ENCODE assay signal across 16 mouse cellular contexts in genomic region chr4:45469057-45469456, GRCm38 (mm10).
DNase-seq lines count a peak whose midpoint lies in the region; ATAC-seq and TF ChIP-seq lines count a peak whose summit lies in the region.
"Had no signal": no experiment of that assay in that cellular context is flagged by ENCODE, and none has a peak within 500 bp of the region (broad histone marks: within the 10 kb centered on the region; RNA-seq: fewer than 3 reads in every experiment).

No protein-coding gene starts in this region.

- H3K4me3 ChIP-seq in embryonic facial prominence, embryonic 12.5 days, result no peak overlapping the region
- H3K4me3 ChIP-seq in embryonic facial prominence, embryonic 10.5 days, result no peak overlapping the region
- no peak overlapping the region for H3K4me3 ChIP-seq in kidney, embryonic 15.5 days (replicated peaks)
- no peak overlapping the region for H3K4me3 ChIP-seq in heart, postnatal 0 days (ENCODE audit: low read depth, low read length)
- H3K4me3 ChIP-seq: hindbrain, embryonic 13.5 days; layer of hippocampus, adult 2 months had no signal

- H3K9me3 ChIP-seq in embryonic facial prominence, embryonic 12.5 days, result no peaks in the 10 kb centered on the region
- peaks cover 3% of the 10 kb centered on the region; the same call in 1 of the 2 replicates for H3K9me3 ChIP-seq in embryonic facial prominence, embryonic 10.5 days
- H3K9me3 ChIP-seq in kidney, embryonic 15.5 days (replicated peaks), result no peaks in the 10 kb centered on the region
- no peaks in the 10 kb centered on the region for H3K9me3 ChIP-seq in heart, postnatal 0 days (replicated peaks; ENCODE audit: control insufficient read depth, low read length)
- H3K9me3 ChIP-seq: hindbrain, embryonic 13.5 days had no signal

- WGBS in embryonic facial prominence, embryonic 12.5 days, result 59% methylated on average over 6 of the region's 6 CpGs
- WGBS in embryonic facial prominence, embryonic 10.5 days, result 84% methylated on average over 6 of the region's 6 CpGs
- 56% methylated on average over 6 of the region's 6 CpGs for WGBS in kidney, embryonic 15.5 days
- WGBS in heart, postnatal 0 days, result 34% methylated on average over 6 of the region's 6 CpGs

- no peak overlapping the region for H3K9ac ChIP-seq in embryonic facial prominence, embryonic 12.5 days
- no peak overlapping the region for H3K9ac ChIP-seq in kidney, embryonic 15.5 days
- no peak overlapping the region for H3K9ac ChIP-seq in heart, postnatal 0 days (replicated peaks; ENCODE audit: low read depth, low read length)
- H3K9ac ChIP-seq: hindbrain, embryonic 13.5 days had no signal

- H3K4me1 ChIP-seq in embryonic facial prominence, embryonic 12.5 days, result peaks cover 49% of the 10 kb centered on the region
- peaks cover 73% of the 10 kb centered on the region for H3K4me1 ChIP-seq in embryonic facial prominence, embryonic 10.5 days
- peaks cover 62% of the 10 kb centered on the region for H3K4me1 ChIP-seq in kidney, embryonic 15.5 days
- H3K4me1 ChIP-seq in heart, postnatal 0 days (ENCODE audit: control insufficient read depth, insufficient read depth), result peaks cover 69% of the 10 kb centered on the region

- no peak overlapping the region for H3K4me2 ChIP-seq in embryonic facial prominence, embryonic 12.5 days (replicated peaks)
- H3K4me2 ChIP-seq in kidney, embryonic 15.5 days, result no peak overlapping the region
- H3K4me2 ChIP-seq in heart, postnatal 0 days (ENCODE audit: low read depth, low read length), result no peak overlapping the region
- H3K4me2 ChIP-seq: hindbrain, embryonic 13.5 days had no signal

- ATAC-seq in embryonic facial prominence, embryonic 12.5 days (ENCODE audit: insufficient number of reproducible peaks, insufficient read depth, low FRiP score, low TSS enrichment), result no peak
- ATAC-seq in kidney, embryonic 15.5 days (replicated peaks; ENCODE audit: low FRiP score), result no peak
- peak; percentile 52 for ATAC-seq in heart, postnatal 0 days (ENCODE audit: insufficient read depth, low read depth)
- ATAC-seq: forebrain, embryonic 16.5 days had no signal

- no peak for TF ChIP-seq CTCF in heart, postnatal 0 days (IDR thresholded peaks at IDR 0.05; ENCODE audit: low read depth)

- peak overlapping the region; percentile 17; the same call in 1 of the 2 replicates for H3K27ac ChIP-seq in embryonic facial prominence, embryonic 12.5 days
- no peak overlapping the region for H3K27ac ChIP-seq in embryonic facial prominence, embryonic 10.5 days (replicated peaks)
- H3K27ac ChIP-seq in kidney, embryonic 15.5 days, result peak overlapping the region; percentile 9; the same call in 1 of the 2 replicates
- peak overlapping the region; percentile 92 for H3K27ac ChIP-seq in heart, postnatal 0 days (ENCODE audit: low read depth)
- H3K27ac ChIP-seq: hindbrain, embryonic 13.5 days; layer of hippocampus, adult 2 months had no signal

- no peaks in the 10 kb centered on the region for H3K36me3 ChIP-seq in embryonic facial prominence, embryonic 12.5 days
- H3K36me3 ChIP-seq in embryonic facial prominence, embryonic 10.5 days (replicated peaks), result peaks cover 21% of the 10 kb centered on the region
- H3K36me3 ChIP-seq in kidney, embryonic 15.5 days, result 0 out of 2 replicates have a peak, but pooled peaks cover 4% of the 10 kb centered on the region
- H3K36me3 ChIP-seq in heart, postnatal 0 days (replicated peaks; ENCODE audit: control insufficient read depth, insufficient read depth, low read length), result 0 out of 2 replicates have a peak, but pooled peaks cover 4% of the 10 kb centered on the region
- H3K36me3 ChIP-seq: hindbrain, embryonic 13.5 days had no signal

- H3K27me3 ChIP-seq in embryonic facial prominence, embryonic 12.5 days, result no peaks in the 10 kb centered on the region
- H3K27me3 ChIP-seq in embryonic facial prominence, embryonic 10.5 days (replicated peaks; ENCODE audit: low read depth, poor library complexity, severe bottlenecking), result no peaks in the 10 kb centered on the region
- H3K27me3 ChIP-seq in kidney, embryonic 15.5 days, result no peaks in the 10 kb centered on the region
- H3K27me3 ChIP-seq in heart, postnatal 0 days (ENCODE audit: control insufficient read depth, insufficient read depth, low read length), result no peaks in the 10 kb centered on the region
- H3K27me3 ChIP-seq: hindbrain, embryonic 13.5 days had no signal

- TF ChIP-seq EP300 in heart, postnatal 0 days (IDR thresholded peaks at IDR 0.05; ENCODE audit: low read depth), result peak; percentile 89; the same call in 1 of the 2 replicates

- DNase-seq in embryonic facial prominence, embryonic 10.5 days (ENCODE audit: low spot score), result no peak
- no peak for DNase-seq in kidney, postnatal 14 days
- peak; percentile 28 for DNase-seq in NIH3T3 (ENCODE audit: low read depth)
- DNase-seq in heart, postnatal 0 days (ENCODE audit: low spot score), result peak; percentile 77
- no peak for DNase-seq in spleen, postnatal 10 days (ENCODE audit: low spot score in 2 of 2)
- DNase-seq in gastrocnemius, adult 8-10 months (ENCODE audit: low spot score in 2 of 2), result no peak
- DNase-seq: cerebellum, adult 11-12 months; cerebellum, postnatal 25 days; lung, adult 2 months; midbrain, embryonic 14.5 days; thymus, adult 18-20 months had no signal

Comparison
In these comparisons a context has a peak if more than half of its experiments do, and no peak if none do; other contexts are left out.
1. DNase-seq: peak in NIH3T3 (single experiment) and heart, postnatal 0 days (single experiment); none in embryonic facial prominence, embryonic 10.5 days (single experiment), kidney, postnatal 14 days (single experiment), spleen, postnatal 10 days (0 of 2) and gastrocnemius, adult 8-10 months (0 of 2).